Mouse (Mus musculus) midbrain, postnatal 0 days (tissue): ENCODE data around the gene Tnnc2. TPM values are rescaled to one million over a fixed set of nuclear protein-coding genes. Genes with fewer than 3 reads are reported as not detected.

Source experiments
- ATAC-seq: fragments of 200-750 bp; cut with Nextera tagmentation; 2 replicates; pipeline ENCODE4 v1.8.0; 2017; ENCODE audit warnings: moderate number of reproducible peaks, mild to moderate bottlenecking, moderate TSS enrichment, moderate library complexity; ENCODE audit not compliant: low FRiP score
- DNase-seq: peaks from one replicate; pipeline ENCODE4 v3.0.0-alpha.2; 2015; ENCODE audit warnings: low spot score
- H3K27ac ChIP-seq: fragments of 300-500 bp; sonication (generic); 2 replicates; pipeline ENCODE4 v1.5.1; 2014; ENCODE audit warnings: low read depth, mild to moderate bottlenecking, low read length, mixed read lengths
- H3K27me3 ChIP-seq: fragments of 300-500 bp; sonication (generic); 2 replicates; pipeline ENCODE4 v1.6.1; 2014; ENCODE audit warnings: low read length, control low read depth, mixed read lengths; ENCODE audit not compliant: insufficient read depth
- H3K36me3 ChIP-seq: fragments of 300-500 bp; sonication (generic); 2 replicates; pipeline ENCODE4 v1.6.1; 2014; ENCODE audit warnings: low read length, control low read depth, mixed read lengths; ENCODE audit not compliant: insufficient read depth
- H3K4me1 ChIP-seq: fragments of 300-500 bp; sonication (generic); 2 replicates; pipeline ENCODE4 v1.6.1; 2014; ENCODE audit warnings: mild to moderate bottlenecking, control low read depth, antibody characterized with exemption, low read length, mixed read lengths; ENCODE audit not compliant: insufficient read depth
- H3K4me2 ChIP-seq: fragments of 300-500 bp; sonication (generic); 2 replicates; pipeline ENCODE4 v1.6.1; 2014; ENCODE audit warnings: low read depth, mild to moderate bottlenecking, low read length, mixed read lengths; ENCODE audit not compliant: poor library complexity, severe bottlenecking
- H3K4me3 ChIP-seq: fragments of 300-500 bp; sonication (generic); 2 replicates; pipeline ENCODE4 v1.5.1; 2014; ENCODE audit warnings: low read depth, mild to moderate bottlenecking, low read length, moderate library complexity
- H3K9ac ChIP-seq: fragments of 300-500 bp; sonication (generic); replicated peaks from 2 replicates; pipeline ENCODE4 v1.6.1; 2014; ENCODE audit warnings: mild to moderate bottlenecking, low read length, moderate library complexity, mixed read lengths; ENCODE audit not compliant: poor library complexity, severe bottlenecking
- H3K9me3 ChIP-seq: fragments of 300-500 bp; sonication (generic); 2 replicates; pipeline ENCODE4 v1.6.1; 2016; ENCODE audit warnings: low read length, control low read depth
- CTCF ChIP-seq: IDR thresholded peaks from 2 replicates; pipeline ENCODE4 v1.5.1; 2016; ENCODE audit warnings: antibody characterized with exemption, mild to moderate bottlenecking
- WGBS: fragments of 180-500 bp; shearing (Covaris S2); extraction: QIAGEN DNeasy Blood & Tissue Kit; methylation state at CpG from one replicate; pipeline ENCODE4 v1.1.7; 2014; 5-methylcytosine and 5-hydroxymethylcytosine counted together
- polyA plus RNA-seq: library from polyadenylated mRNA; unstranded; fragments of >200 nt; fragmentation: Nextera tagmentation; extraction: Ambion mirVana; gene quantifications from 2 replicates; pipeline ENCODE4 v1.2.1, GENCODE M21; 2015
- total RNA-seq: library from RNA; depleted of rRNA; stranded (reverse); fragments of >200 nt; gene quantifications from 2 replicates; pipeline ENCODE4 v1.2.3, GENCODE M21; 2014

Gene Tnnc2
- total and polyA plus RNA-seq, 2 experiments from 2014 or later, result 0.62 TPM; not detected in 1

- TF ChIP-seq CTCF, result no peak
- Histone ChIP-seq H3K4me3 (no peak overlapping the region), H3K9ac (no peak overlapping the region), H3K36me3 (peaks cover 5% of the 10 kb centered on the region), H3K4me1 (no peaks in the 10 kb centered on the region), H3K27ac (no peak overlapping the region), H3K9me3 (no peaks in the 10 kb centered on the region), H3K27me3 (no peaks in the 10 kb centered on the region), H3K4me2 (no peak overlapping the region)
- ATAC-seq, result no peak
- no peak for DNase-seq
- WGBS, result 93% methylated on average over 5 of the region's 5 CpGs
These were observed 35.6 kb upstream of the Tnnc2 start for GRCm38 (mm10) chr2:164815348-164815747.

GRCm38 (mm10) chr2:164813557-164813956 is 33.8 kb upstream of the Tnnc2 start:
- DNase-seq (no peak), ATAC-seq (no peak)
- Histone ChIP-seq H3K4me2 (no peak overlapping the region), H3K4me1 (no peaks in the 10 kb centered on the region), H3K27me3 (no peaks in the 10 kb centered on the region), H3K9ac (no peak overlapping the region), H3K27ac (no peak overlapping the region), H3K9me3 (no peaks in the 10 kb centered on the region), H3K4me3 (no peak overlapping the region), H3K36me3 (peaks cover 13% of the 10 kb centered on the region)
- 69% methylated on average over 2 of the region's 2 CpGs for WGBS
- no peak for TF ChIP-seq CTCF

- H3K27ac ChIP-seq, result no peak overlapping the region
- H3K4me2 ChIP-seq, result no peak overlapping the region
- no peaks in the 10 kb centered on the region for H3K9me3 ChIP-seq
- H3K27me3 ChIP-seq, result no peaks in the 10 kb centered on the region
- ATAC-seq (no peak), DNase-seq (no peak)
- H3K4me3 ChIP-seq, result no peak overlapping the region
- TF ChIP-seq CTCF, result no peak
- WGBS, result 88% methylated on average over 7 of the region's 7 CpGs
- no peak overlapping the region for H3K9ac ChIP-seq
- H3K4me1 ChIP-seq, result no peaks in the 10 kb centered on the region
- H3K36me3 ChIP-seq, result peaks cover 18% of the 10 kb centered on the region
These were observed 26.8 kb upstream of the Tnnc2 start for GRCm38 (mm10) chr2:164806614-164807013.

- Histone ChIP-seq H3K4me3 (peak overlapping the region; percentile 73), H3K9me3 (no peaks in the 10 kb centered on the region), H3K27ac (peak overlapping the region; percentile 90), H3K4me1 (no peaks in the 10 kb centered on the region), H3K36me3 (peaks cover 16% of the 10 kb centered on the region), H3K4me2 (peak overlapping the region; percentile 81), H3K27me3 (no peaks in the 10 kb centered on the region), H3K9ac (peak overlapping the region; percentile 92)
- DNase-seq (peak; percentile 31), ATAC-seq (peak; percentile 57)
- TF ChIP-seq CTCF, result no peak
- under 1% methylated on average over 21 of the region's 21 CpGs for WGBS
These were observed 25.6 kb upstream of the Tnnc2 start for GRCm38 (mm10) chr2:164805332-164805718.

- Histone ChIP-seq H3K4me1 (no peaks in the 10 kb centered on the region), H3K9ac (peak within 1 kb of the TSS; percentile 92), H3K4me3 (peak within 1 kb of the TSS; percentile 73), H3K36me3 (peaks cover 13% of the 10 kb centered on the region), H3K27ac (peak within 1 kb of the TSS; percentile 90), H3K9me3 (no peaks in the 10 kb centered on the region), H3K4me2 (peak within 1 kb of the TSS; percentile 81), H3K27me3 (no peaks in the 10 kb centered on the region)
- TF ChIP-seq CTCF, result no peak
- DNase-seq (peak; percentile 99), ATAC-seq (peak; percentile 97)
- WGBS, result under 1% methylated on average over 47 of the region's 47 CpGs
These were observed 25.0 kb upstream of the Tnnc2 start, which contains the start of the genes Acot8 and Zswim3 for GRCm38 (mm10) chr2:164804533-164805331. TSS of gene Acot8 (minus strand) at chr2:164804882. TSS of gene Zswim3 (plus strand) at chr2:164805098.

- peak overlapping the region; percentile 73 for H3K4me3 ChIP-seq
These were observed 24.1 kb upstream of the Tnnc2 start for GRCm38 (mm10) chr2:164803921-164804313.

More at GRCm38 (mm10) chr2:164803921-164804313, 24.1 kb upstream of the Tnnc2 start:
- Histone ChIP-seq H3K27ac (peak overlapping the region; percentile 87; the same call in 1 of the 2 replicates), H3K36me3 (peaks cover 8% of the 10 kb centered on the region), H3K9ac (peak overlapping the region; percentile 63), H3K4me2 (peak overlapping the region; percentile 63), H3K4me1 (no peaks in the 10 kb centered on the region), H3K27me3 (no peaks in the 10 kb centered on the region), H3K9me3 (no peaks in the 10 kb centered on the region)
- ATAC-seq (no peak), DNase-seq (no peak)
- WGBS, result 58% methylated on average over 1 of the region's 1 CpGs
- no peak for TF ChIP-seq CTCF
